Mouse (Mus musculus) spleen, postnatal 4 days (tissue): Measurements from ENCODE around the gene Tubb2a.

Experiments used
- DNase-seq, 2 experiments: peaks; one replicate each; pipeline ENCODE4 v3.0.0; 2022; ENCODE audit warnings: low spot score in 2 of 2

The Tubb2a gene

DNA sequence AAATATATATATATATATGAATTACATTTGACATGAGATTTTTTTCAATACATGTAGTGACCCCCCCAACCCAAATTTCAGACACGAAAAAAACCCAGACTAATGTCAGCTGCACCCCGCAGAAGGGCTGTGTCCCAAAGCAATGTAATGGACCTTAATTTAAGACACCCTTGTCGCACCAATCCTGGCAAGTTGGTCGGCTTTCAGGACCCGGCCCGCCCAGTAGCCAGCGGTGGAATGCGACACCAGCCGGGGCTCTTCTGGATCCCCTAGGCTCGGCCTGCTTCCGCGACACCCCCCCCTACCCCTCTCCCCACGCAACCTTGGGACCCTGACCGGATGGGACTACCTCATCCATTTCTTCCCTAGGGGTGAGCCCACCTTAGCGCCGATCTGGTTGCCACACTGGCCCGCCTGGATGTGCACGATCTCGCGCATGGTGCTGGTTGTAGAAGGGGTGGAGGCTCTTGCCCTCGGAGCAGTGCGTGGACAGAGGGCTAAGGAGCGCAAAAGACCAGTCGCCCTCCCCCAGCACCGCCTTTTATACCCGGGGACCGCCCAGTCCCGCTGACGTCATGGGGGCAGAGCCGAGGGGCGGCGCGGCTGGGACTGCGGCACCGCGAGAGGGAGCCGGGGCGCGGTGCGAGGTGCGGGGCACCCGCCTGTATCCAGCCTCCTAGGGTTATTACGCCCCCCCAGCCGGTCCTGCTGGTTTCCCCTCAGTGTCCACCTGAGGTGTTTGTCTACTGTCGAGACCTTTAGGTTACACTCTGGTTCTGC, at the start of gene Tubb2a:
TSS of gene Tubb2a (minus strand) at position 516 of the 780 bp plus-strand sequence.
- peak; percentile 92 to 97 for DNase-seq

DNA sequence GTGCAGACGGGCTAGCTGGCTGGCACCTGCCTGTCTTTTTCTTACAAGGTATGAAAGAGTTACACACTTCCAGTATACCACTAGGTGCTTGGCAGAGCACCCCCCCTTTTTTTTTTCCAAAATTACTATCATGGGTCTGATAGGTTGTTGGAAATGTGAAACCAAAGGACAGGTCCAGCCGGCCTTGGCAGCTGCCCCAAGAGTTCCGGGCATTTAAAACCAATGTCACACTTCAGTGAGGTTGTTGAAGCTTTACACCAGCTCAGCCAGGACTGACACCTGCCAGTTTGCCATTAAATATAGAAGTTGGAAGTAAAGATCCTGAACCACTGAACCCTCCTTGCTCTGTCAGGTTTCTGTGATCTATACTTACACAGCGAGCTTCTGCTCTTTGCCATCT, 47.9 kb upstream of the Tubb2a start:
- DNase-seq: no peak

DNA sequence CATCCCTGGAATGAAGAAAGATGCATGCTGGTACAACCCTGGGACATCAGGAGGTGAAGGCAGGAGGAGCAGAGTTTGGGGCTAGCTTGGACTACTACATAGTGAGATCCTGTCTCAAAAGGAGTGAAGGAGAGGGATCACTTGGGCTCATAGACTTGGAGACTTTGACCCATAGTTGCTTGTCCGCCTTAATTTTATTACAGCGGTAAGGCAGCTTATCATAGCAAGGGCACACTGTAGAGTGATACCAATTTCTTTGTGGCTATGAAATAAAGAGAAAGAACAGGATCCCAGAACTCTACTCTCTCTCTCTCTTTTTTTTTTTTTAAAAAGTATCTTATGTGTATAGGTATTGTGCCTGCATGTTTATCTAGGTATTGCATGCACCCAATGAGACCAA, 42.7 kb upstream of the Tubb2a start:
- DNase-seq: no peak

DNA sequence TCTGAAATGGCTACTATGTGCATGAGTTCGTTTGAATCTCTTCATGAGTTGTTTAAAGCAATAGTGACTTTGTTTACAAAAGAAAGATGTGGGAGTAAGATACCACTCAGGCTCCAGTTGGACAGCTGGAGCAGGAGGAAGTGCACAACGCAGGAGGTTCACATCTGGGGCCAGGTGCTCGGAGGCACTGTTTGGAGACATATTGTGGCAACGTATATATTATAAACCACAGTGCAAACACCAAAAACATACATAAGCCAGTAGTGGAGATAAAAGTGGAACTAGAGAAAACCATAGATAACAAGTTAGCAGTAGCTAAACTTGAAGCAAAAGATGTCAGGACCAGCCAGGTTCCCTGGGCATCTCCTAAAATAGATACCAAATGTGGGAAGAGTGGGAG, 41.6 kb upstream of the Tubb2a start:
- no peak for DNase-seq

DNA sequence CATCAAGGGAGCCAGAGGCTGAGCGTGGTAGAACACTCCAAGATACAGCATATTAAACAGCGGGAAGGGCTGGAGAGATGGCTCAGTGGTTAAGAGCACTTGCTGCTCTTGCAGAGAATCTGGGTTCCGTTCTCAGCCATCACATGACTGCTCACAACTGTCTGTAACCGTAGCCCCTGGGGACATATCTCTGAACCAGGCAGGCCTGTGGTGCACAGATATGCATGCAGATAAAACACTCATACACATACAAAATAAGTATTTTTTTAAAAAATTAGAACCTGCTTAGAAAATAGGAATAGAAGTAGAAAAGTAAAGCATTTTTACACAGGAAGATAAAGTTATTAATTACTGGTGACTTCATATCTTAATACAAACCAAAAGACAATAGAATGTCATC, 41.0 kb upstream of the Tubb2a start:
- peak in 1 of 2 experiments; percentile 27 for DNase-seq

DNA sequence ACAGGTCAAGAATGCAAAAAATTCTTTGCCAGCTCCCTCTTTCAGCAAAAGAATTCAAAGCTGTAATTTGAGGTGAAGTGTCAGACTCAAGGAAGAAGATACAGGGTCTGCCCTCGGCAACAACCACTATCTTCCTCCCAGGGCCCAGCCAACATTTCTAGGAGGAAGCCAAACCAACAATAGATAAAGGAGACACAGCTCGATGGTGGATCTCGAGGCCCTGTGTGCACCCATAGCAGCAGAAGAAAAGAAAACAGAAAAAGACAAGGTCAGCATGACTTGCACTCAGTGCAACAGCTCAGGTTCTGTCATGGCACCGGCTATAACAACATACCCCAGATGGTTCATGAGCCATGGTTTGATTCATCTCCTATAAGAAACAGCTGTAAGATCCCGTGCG, 38.7 kb upstream of the Tubb2a start:
- no peak for DNase-seq

DNA sequence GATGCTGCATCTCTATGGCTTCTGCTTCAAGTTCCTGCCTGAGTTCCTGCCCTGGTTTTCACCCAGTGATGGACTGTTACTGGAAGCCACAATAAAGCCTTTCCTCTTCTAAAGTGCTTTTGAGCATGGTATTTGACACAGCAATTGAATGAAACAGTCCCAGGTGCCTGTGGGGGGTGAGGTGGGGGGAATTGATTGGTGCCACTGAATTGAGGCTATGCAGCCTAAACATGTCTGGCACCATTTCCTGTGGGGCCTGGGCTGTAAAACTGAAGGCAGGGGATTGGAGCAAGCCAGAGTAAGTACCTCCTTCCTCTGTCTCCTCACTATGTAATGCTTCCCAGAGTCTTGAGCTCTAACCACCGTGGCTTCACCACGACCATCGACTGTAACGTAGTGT, 36.8 kb upstream of the Tubb2a start:
- no peak for DNase-seq

DNA sequence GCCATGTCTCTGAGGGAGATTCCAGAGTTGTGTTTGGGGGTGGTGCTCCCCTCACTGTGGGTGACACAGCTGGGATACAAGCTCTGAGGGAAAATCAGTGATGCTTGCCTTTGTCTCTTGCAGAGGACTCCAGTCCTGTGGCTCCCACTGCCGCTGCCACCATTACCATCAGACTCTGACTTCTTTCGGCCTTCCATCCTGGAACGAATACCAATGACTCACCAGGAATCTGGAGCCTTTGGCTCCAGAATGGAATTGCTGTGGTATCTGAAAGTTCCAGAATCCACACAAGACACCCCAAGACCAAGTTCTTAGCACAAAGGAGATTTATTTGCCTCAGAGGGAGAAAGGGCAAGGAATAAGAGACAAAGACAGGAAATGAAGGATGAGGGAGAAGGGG, 35.3 kb upstream of the Tubb2a start:
- DNase-seq: no peak

DNA sequence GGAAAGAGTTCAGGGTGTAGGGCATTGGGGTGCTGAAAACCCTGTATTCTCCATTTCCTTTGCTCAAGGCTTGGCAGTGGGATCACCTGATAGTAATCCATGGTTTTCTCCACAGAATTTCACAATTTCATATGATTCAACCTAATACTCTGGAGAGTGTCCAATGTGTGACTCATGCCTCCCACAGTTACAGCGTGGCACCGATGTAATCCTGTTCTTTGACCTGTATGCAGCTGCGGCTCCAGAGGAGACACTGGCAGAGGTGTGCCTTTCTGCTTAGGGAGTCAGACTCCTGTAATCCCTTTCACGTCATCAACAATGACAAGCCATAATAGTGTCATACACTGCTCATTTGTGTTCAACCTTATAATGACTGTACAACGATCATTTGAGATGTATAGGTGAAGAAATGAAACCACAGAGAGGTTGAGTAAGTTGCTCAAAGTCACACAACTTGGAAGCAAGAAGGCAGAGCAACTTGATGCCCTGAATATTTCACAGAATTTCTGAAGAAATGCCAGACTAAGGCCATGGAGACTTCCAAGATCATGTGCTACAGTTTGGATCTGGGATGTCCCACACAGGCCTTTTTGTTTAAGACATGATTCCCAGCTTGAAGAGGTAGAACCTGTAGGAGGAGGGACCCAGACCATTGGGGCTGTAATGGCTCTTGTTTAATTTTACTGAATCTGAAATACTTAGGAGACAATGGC, 34.7 kb upstream of the Tubb2a start:
- no peak for DNase-seq

DNA sequence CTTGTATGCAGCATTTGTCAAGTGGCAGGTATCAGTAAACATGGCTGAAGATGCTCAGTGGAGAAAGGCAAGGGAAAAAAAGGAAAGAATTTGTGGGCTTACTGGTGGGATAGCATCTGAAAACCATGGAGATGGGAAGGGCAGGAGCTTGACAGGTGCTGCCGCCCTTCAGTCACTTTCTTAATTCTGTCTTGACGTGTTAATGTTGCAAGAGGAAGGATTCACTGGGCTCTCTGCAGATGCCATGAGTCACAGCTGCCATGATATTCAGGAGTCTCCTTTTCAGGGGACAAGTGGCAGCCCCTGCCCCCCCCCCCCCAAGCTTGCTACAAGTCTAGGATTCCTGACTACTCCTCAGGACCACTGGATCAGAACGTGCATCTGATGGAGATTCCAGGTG, 34.1 kb upstream of the Tubb2a start:
- no peak for DNase-seq

DNA sequence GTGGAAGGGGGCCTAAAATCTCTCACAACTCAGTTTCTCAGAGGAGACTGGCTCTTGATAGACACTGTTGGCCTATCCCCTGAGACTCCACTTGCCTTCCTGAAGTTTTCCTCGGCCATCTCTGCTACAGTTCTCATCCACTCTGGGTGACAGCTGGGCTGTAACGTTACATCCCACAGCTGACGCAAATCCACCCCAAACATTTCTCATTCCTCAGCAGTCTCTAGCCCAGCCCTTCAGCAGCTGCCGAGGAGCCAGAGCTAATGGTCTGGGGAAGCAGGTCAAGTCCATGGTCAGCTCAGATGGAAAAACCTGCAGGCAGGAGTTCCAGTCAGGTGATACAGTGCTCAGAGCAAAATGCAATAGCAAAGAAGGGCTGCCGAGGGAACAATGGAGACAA, 33.2 kb upstream of the Tubb2a start:
- DNase-seq: no peak

DNA sequence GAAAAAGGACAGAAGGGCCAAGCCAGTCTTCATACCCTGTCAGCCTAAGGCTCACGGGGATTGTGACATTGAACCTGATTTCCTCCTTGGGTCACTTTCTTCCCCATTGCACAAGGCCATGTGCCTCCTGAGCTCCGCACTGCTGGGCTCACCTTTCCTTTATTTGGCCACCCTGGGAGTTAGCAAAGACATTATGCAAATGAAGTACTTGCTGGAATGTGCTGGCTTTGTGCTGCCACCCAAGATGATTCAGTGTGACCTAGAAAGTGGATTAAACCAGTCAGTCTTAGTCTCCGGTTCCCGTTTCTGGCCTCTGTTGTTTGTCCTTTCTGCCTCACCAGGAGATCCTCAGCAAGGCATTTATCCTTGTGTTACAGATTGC, 31.9 kb upstream of the Tubb2a start:
- DNase-seq: no peak

DNA sequence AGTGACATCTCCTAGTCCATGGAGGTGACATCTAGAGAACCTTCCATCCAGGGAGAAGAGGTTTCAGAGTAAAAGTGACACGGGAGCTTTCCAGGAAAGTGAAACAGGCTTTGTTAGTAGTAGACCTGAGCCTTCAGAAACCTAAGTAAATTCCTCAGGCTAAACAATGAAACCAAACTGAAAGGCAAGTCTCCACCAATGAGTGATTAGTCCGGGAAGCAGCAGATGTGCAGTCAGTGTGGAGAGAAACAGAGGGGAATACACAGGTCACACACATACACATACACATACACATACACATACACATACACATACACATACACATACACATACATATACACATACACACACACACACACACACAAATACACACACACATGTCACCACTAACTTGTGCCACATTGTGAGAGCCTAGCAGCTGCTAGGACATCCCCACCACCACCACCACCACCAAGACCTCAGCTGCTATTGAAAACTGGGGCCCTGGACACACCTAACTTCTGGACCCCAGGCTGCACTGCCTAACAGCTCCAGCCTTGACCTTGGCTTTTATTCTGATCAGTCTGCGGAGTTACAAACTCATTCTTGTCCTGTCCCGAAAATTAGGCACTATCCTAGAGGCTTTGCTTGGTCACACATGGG, 31.3 kb upstream of the Tubb2a start:
- no peak for DNase-seq

DNA sequence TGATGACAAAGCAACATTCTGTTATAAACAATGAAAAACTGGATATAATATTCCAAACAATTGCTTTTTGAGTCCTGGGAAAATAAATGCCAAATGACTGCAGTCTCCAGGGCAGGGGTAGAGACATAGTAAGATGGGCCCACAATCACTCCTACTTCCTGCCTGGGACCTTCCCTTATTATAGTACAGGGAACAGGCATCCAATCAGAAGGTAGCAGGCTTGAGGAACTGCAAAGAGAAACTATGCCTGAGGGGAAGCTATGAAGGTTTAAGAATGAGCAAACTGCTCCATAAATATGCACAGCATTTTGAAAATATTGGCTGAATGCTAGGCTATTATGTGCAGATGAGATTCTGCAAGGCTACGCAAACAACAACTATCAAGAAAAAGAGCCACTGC, 29.2 kb upstream of the Tubb2a start:
- no peak for DNase-seq

DNA sequence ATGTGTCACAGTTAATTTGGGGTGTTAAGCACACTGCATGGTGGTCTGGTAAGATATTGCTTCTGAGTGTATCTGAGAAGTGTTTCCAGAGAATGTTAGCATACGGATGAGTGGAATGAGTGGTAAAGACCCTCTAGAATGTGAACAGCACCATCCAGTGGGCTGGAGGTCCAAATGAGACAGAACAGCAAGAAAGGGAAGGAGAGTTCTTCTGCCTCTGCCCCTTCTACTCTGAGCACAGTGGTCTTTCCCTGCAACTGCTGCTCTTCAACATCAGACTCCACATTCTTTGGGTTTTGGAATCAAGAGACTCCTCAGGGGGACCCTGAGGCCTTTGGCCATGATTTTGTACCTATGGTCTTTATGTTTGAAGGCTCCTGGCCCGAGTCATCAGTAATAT, 28.4 kb upstream of the Tubb2a start:
- no peak for DNase-seq

DNA sequence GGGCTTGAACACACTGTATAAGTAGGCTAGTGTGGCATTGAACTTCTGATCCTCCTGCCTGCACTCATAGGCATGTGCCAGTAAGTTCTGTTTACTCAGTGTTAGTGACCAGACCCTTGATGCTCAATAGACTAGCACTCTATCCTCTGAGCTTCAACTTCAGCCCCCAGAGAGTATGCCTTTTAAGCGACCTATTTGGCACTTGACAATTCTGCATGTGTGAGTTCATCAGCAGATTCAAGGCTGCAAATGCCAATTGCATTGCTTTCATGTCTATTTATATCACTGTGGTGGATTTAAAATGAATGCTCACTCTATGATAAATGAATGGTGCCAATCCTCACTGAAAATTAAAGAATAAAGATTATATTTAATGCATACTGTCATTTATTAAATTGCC, 27.6 kb upstream of the Tubb2a start:
- DNase-seq: no peak

DNA sequence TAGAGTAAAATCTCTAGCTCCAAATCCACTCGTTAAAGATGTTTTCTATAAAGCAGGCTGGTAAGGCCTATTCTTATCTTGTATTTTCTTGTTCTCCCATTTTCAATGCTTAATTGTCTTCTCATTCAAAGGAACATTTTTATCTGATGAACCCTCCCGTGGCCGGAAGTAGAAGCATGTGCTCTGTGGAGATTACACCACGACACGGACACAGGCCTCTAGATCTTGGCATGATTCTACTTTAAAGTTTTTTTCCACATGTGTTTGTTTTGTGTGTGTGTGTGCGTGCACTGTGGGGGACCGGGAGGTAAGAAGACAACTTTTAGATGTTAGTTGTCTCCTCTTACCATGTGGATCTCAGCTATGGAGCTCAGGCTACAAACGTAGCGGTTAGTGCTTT, 24.1 kb upstream of the Tubb2a start:
- DNase-seq: no peak

DNA sequence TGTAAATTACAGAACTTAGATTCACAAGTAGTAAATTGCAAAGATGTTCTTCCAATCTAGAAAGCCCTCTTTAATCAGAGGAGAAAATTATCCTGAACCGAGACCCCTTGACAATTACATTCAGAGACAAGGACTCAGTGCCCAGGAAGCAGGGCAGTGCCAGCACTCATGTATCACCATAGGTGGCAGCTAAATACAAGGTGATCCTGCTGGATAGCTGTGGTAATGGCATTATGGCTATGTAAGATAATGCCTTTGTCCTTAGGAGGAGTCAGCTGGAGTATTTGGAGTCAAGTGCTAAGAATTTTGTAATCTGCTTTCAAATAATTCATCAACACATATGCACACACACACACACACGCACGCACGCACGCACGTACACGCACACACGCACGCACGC, 23.4 kb upstream of the Tubb2a start:
- DNase-seq: no peak

DNA sequence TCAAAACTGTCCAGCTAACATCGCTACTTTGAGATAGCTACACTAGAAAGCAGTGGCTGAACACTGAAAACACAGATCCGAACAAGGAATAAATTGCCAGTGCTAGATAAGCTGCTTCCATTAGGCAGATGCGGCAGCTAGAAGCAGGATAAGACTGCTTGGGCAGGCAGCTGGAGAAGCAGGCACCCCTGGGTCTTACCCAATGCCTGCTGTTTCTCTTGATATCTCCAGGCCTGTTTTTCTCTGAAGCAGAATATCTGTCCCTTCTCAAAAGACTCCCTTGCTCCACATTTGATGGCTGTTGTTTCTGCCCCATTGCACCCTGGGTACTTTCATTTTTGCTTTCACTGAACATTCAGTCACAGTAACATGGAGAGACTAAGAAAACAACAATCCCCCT, 22.9 kb upstream of the Tubb2a start:
- peak in 1 of 2 experiments; percentile 43 for DNase-seq

DNA sequence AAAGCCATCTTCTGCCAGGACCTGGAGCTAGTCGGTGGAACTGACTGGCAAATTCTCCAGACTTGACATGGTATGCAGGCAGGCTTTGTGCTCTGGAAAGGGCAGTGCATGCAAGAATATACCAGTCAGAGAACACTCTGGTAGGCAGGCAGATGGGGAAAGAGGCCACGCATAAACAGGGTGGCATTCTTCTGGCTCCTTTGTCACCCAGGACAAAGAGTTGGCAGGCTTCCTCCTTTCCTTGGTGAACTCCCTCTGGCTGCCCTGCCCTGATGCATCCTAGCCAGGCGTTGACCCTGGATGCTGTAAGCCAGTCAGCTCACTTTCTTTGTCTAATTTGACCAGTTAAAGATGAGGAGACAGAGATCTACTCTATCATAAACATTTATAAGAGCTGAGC, 19.3 kb upstream of the Tubb2a start:
- no peak for DNase-seq

DNA sequence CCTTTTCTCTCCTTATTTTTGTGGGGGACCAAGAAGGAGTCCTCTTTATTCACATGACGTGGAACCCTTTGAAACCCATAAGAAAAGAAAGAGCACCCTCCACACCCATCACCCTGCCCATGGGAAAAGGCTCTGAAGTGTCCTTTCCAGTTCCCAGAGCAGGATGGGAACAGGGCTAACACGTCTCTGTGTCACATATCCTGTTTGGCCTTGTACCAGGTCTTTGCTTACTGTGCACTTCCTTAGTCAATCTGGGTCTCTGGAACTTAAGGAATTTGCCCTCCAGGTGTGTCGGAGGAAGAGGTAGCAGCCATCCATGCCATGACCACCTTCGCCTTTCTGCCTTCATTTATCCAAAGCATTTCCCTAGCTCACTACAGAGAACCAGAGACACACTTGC, 18.6 kb upstream of the Tubb2a start:
- DNase-seq: no peak

DNA sequence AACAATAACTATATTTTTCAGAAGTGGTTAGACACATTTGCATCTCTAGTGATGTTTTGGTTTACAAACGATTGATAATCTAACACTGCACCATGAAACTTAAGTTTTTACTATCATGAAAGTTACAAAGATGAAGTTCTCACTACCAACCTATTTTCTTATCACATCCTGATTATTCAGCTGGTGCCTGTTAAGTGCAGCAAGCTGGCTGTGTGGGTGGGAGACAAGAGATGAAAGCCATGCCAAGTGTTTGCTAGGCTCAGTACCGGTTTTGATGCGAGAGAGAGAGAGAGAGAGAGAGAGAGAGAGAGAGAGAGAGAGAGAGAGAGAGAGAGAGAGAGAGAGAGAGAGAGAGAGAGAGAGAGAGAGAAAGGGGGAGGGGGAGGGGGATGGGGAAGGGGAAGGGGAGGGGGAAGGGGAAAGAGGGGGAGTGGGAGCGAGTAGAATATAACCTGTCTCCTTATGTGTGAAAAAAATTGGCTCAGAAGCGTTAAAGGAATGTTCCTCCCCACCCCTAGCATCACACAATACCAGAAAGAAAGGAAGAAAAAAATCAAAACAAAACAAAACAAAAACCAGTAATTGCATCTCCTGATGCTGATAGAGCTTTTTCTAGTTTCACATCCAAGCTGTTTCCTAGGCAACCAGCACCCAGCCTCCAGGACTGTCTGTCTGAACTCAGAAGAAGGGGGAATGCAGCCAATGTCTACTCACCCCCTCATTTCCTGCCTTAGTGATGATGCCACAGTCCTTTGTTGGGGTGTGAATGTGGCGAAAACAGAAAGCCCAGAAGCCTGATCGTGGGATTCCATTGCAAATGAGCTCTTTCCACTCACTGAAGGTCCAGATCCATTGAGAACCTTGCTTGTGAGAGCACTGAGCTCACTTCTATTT, 18.0 kb upstream of the Tubb2a start:
- DNase-seq: no peak
